Mouse (Mus musculus): ENCODE data around the gene Gm45062.

- TF ChIP-seq MAFK (IDR thresholded peaks at IDR 0.05; ENCODE audit: insufficient read depth, low read depth, low read length) = no peak
- no peak for TF ChIP-seq HCFC1 (IDR thresholded peaks at IDR 0.05; ENCODE audit: borderline replicate concordance, insufficient read depth, low read length)
- no peak for TF ChIP-seq ZNF384 (IDR thresholded peaks at IDR 0.05; ENCODE audit: low read depth, low read length)
- TF ChIP-seq CHD2 (IDR thresholded peaks at IDR 0.05; ENCODE audit: low read depth, low read length) = no peak
Measured at GRCm38 (mm10) chr6:8487044-8487853, 228.0 kb downstream of the Gm45062 start.
